Mouse (Mus musculus): ENCODE data around the gene Slc25a34. TPM values are rescaled to one million over a fixed set of nuclear protein-coding genes. Genes with fewer than 3 reads are reported as not detected.

Gene Slc25a34
- total RNA-seq, 2 experiments from 2014 or later: 2.2 to 3.6 TPM

DNA sequence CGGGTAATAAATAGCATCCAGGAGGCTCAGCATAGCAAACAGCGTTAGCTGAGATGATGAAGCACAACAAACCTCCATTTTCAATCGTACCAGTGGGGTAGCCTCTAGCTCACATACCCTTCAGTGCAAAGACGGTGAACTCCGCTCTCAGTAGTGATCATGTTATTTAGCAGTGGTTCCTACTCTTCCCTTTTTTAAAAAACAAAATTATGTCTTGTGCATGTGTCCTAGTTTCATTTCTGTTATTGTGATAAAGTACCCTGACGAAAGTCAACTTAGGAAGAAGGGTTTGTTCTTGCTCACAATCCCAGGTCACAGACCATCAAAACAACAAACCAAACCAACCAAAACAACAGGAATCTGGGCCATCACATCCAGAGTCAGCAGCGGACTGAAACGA lies 22.4 kb upstream of the Slc25a34 start:
- no peak for DNase-seq (ENCODE audit: low spot score in 2 of 2)

DNA sequence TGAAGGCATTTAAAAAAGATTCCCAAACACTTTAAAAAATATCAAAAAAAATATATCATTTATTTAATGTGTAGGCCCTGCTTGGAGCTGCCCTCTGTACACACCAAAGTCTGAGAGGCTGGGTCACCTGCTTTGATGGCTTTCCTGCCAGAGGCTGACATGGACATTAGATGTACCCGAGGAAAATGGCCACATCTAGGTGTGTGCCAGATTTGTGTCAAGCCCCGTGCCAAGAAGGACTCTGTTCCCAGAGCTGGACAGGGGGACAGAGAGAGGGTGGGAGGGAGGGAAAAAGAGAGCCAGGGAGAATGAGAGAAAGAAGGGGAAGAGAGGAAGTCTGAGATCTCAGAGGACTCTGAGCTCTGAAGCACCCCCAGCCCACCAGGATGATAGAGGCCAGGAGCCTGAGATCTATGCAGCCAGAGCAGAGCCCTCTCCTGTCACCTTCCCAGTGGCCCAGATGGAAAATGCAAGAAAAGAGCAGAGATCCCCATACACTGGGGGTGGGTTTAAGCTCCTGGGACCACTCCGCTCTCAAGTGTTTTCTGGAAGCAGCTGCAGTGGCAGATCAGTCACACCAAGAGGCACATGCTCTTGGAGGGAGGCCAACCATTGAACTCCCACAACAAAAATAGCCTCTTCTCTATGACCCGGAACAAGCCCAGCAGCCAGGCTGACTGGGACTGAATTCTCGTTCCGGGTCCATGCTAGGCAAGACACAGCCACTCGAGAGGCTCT lies 19.7 kb upstream of the Slc25a34 start:
- DNase-seq (ENCODE audit: low spot score in 2 of 2): peak in 1 of 2 experiments; percentile 69

DNA sequence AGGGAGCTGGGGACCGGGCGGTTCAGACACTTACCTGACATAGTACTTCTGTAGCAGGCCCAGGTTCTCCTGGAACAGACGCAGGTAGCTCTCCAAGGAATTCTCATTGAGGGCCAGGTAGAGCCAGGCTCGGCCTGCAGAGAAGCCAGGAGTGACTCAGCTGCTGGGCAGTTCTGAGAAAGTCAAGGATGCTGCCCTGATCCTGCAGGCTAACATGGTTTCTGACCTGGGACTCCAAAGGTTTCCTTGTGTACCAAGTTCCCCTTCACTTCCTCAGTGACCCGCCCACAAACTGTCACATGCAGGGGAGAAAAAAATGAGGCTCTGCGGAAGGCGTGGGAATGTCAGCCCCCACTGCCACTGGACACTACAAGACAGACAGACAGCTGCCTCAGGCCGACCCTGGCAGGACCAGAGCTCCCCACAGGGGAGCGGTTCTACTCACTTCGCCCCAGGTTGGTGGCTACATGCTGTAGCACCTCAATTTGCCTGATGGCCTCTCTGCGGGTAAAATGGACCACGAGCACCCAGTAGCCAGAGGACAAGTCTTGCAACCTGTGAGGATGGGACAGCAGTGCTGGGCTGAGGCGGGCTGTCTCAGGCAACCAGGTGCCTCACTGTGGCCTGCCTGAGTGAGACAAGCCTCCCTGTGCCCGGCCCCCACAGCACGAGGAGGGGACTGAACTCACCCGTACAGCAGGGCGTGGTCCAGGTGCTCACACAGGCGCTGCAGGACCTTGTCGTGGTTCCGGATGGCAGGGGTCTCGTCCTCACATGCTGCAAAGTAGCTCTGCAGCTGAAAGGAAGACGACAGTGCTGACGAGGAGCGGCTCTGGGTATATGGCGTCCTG lies 18.6 kb upstream of the Slc25a34 start:
- DNase-seq (ENCODE audit: low spot score in 2 of 2): no peak

GRCm38 (mm10) chr4:141641353-141641771 lies 17.7 kb upstream of the Slc25a34 start:
- no peak for DNase-seq (ENCODE audit: low spot score in 2 of 2)

DNA sequence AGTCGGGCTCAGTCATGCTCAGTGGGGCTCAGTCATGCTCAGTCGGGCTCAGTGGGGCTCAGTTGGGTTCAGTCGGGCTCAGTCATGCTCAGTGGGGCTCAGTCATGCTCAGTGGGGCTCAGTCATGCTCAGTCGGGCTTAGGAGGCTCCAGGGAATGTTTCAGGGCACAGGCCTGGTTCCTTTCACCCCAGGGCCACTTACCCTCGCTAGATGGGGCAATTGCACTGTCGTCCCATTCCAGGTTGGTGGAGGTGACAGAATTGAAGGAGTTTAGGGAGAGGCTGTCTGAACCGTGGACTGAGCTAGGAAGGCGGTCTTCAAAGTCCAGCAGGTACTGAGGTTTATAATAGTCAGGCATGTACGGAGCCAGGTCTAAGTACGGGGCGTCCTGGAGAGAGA lies 15.9 kb upstream of the Slc25a34 start:
- DNase-seq (ENCODE audit: low spot score in 2 of 2): no peak

- DNase-seq (ENCODE audit: low spot score in 2 of 2): no peak
Observed at GRCm38 (mm10) chr4:141636693-141637092, 13.1 kb upstream of the Slc25a34 start.

DNA sequence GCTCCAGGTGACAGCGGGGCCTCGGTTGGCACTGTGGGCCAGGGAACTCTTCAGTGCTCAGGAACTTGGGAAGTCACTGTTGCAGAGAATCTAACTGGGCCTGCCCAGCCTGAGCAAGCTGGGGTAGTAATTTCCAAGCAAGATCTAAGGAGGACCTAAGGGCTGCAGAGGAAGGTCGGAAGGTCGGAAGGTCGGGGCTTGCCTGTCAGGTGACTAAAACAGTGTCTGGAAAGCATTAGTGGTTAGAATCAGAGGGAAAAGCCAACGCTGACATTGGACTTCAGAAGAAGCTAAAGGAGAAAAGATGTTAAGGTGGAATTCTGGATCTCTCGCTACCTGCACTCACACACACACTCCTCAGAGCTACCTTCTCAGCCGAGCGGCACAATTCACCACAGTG lies 12.4 kb upstream of the Slc25a34 start:
- DNase-seq (ENCODE audit: low spot score in 2 of 2): no peak

DNA sequence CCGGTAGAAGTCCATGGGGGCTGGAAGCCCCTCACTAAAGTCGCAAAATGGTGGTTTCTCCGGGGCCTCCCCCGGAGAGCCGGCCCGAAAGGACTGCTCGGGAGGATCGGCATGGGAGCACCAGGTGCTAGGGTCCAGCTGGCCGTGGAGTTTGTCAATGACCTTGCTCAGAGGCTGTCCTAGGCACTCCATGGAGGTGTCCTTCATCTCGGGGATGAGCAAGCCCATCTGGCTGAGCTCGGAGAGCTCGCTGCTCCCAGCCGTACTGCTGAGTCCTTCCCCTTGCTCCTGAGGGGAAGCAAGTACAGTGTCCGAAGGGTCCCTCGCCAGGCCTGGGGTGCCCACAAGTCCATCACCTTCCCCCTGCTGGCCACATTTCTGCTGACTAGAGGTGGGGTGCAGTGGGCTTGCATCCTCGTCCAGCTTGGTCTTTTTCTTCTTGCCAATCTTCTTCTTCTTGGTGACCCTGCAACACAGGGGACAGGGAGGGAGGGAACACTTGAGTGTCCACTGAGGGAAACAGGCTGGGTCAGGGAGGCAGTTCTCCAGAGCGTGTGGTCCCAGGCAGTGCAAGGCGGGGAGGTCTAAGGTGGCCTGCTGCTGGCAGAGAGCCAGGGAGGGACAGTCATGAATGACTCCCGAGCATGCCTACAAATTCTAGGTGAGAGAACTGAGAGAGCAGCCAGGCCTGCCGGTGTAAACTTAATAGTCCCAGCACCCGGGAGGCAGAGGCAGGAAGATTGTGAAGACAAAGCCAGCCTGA lies 8.7 kb upstream of the Slc25a34 start:
- no peak for DNase-seq (ENCODE audit: low spot score in 2 of 2)

- no peak for DNase-seq (ENCODE audit: low spot score in 2 of 2)
Observed at GRCm38 (mm10) chr4:141631250-141631649, 7.6 kb upstream of the Slc25a34 start.

DNA sequence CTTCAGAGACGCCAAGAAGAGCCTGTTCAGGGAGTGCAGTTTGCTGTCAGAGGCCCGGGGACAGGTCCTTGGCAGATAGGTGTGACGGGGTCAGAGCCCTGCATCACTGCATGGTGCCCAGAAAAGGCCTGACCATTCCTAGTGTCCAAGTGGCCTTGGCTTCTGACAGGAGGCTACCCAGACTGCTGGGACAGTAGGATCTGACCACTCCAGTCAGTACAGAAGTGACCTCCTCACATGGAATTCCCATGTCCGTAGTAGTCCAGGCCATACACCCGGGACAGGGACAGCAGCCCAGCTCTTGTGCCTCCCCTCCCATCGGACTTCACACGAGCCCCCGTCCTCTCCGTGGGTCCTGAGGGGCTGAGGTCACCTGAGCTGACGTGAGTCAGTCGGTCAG lies 6.4 kb upstream of the Slc25a34 start:
- DNase-seq (ENCODE audit: low spot score in 2 of 2): no peak

- no peak for DNase-seq (ENCODE audit: low spot score in 2 of 2)
Observed at GRCm38 (mm10) chr4:141628661-141629060, 5.0 kb upstream of the Slc25a34 start.

- DNase-seq (ENCODE audit: low spot score in 2 of 2): no peak
Observed at GRCm38 (mm10) chr4:141627502-141627901, 3.9 kb upstream of the Slc25a34 start.

DNA sequence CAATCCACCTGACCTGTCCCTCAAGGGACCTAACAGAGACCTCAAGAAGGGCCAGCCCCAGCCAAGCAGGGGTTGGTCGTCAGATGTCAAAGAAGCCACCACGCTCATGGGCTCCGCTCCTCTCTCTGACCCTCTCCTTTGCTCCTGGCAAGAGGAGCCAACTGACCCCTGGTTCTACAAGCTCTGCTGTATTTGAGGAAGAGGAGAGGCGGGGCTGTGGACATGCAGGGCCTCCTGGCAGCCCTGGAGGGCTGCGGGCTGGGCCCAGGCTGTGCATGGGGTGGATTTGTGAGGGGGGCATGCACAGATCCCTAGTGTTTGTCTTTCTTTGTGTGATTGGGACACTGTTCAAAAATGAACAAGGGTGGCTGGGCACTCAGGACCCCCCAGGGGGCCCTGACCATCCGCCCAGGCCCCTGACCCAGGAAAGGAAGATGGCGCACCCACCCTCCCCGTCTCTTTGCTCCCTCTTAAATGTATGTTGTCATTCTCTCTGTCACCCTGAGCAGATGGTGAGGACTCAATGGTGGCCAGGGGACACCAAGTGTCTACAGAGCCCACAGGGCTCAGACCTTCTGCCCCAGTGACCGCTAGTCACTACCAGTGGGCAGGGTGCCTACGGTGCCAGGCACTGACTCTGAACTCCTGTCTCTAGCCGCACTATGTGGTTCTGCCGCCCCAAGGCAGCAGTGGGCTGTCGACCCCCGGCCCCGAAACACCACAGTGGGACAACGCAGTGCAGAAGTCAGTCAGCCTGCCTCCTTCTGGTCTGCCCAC lies 2.3 kb upstream of the Slc25a34 start:
- DNase-seq (ENCODE audit: low spot score in 2 of 2): no peak

DNA sequence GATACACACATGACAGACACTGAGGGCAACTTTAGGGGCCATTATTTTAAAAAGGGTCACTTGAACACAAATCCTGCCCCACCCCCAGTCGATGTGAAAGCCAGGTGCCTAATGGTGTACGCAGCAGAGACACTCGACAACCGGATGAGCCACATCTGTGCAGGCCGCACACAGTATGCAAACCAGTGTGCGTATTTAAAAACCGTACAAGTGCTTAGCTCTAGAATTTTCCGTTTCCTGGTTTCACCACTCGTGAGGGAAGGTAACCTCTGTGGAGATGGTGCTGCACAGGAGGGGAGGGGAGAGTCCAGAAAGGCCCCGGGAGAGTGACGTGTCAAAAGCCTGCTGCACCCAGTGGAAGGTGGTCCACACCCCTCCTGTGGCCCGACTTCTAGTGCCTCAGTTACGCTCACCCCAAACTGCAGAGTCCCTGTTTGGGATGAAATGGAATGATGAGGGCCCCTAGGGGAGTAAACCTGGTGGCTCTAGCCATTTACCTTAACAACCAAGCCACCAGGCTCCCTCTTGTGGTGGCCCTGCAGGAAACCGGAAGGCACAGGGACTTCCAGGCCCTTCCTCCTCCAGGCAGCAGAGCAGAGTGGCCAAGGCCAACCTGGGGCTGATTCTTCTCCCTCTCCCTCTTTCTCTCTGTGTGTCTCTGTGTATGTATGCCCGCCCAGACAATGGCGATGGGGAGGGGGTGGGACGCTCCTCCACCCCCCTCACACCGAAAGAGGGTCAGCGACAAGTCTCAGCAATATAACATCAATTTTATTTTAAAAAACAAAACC lies 1.6 kb upstream of the Slc25a34 start:
- no peak for DNase-seq (ENCODE audit: low spot score in 2 of 2)

- DNase-seq (ENCODE audit: low spot score in 2 of 2): no peak
Observed at GRCm38 (mm10) chr4:141624134-141624533, 513 bp upstream of the Slc25a34 start.

- DNase-seq (ENCODE audit: low spot score in 2 of 2): no peak
Observed at GRCm38 (mm10) chr4:141623037-141623436, 584 bp downstream of the Slc25a34 start.

GRCm38 (mm10) chr4:141622580-141622979 lies 1.0 kb downstream of the Slc25a34 start:
- no peak for DNase-seq (ENCODE audit: low spot score in 2 of 2)

GRCm38 (mm10) chr4:141622091-141622490 lies 1.5 kb downstream of the Slc25a34 start:
- DNase-seq (ENCODE audit: low spot score in 2 of 2): no peak

DNA sequence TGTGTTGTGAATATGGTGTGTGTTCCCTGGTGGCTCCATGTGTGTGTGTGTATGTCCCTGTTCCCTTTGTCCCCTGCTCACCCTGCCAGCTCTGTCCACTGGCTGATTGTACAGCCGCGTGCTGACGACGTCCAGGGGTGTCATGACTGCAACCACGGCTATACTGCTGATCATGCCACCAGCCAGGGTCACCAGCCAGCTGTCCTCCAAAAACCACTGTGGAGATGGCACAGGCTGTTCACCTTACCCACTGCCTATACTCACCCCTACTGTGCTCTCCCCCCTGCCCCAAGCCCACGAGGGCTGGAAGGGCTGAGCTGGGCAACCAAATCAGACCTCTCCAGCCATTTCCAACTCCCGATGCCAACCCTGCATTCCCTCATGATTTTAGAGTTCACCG lies 2.3 kb downstream of the Slc25a34 start:
- DNase-seq (ENCODE audit: low spot score in 2 of 2): no peak

DNA sequence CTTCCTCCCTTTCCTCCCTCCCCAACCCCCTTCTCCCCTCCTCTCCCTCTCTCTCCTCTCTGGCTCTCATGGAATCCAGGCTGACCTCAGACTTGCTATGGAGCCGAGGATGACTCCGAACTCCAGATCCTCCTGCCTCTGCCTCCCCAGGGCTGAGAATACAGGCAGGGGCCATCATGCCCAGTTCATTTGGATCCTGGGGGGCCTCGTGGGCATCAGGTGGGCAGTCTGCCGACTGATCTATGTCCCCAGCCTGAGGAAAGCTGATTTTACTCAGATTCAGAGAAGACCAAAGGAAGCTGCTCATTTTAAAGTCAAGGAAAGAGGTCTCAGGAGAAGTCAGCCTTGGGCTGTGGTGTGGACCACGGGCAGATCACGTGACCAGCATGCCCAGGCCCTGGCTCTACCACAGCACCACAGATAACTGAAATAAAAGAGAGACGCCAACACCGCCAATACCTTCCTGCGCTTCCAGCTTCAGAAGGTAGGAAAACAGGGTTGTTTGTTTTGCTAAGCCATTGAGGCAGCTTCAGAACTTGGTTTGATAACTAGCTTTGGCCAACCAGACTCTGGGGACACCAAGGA lies 4.2 kb downstream of the Slc25a34 start:
- DNase-seq (ENCODE audit: low spot score in 2 of 2): no peak

Measured in layer of hippocampus, postnatal 14 days (tissue).